Mouse (Mus musculus): Measurements from ENCODE around the gene Mpnd.
"Not testable (repeated sequence)": the region's sequence is repeated elsewhere in the genome, so short reads cannot be mapped to it uniquely, and the experiment has no call there.

Mpnd gene

GRCm38 (mm10) chr17:56038583-56039261 is 33.2 kb downstream of the Mpnd start:
- DNase-seq = no peak

- no peak for DNase-seq
Observed at GRCm38 (mm10) chr17:56039345-56039744, 33.8 kb downstream of the Mpnd start.

- DNase-seq = peak; percentile 97
Observed at GRCm38 (mm10) chr17:56040030-56040856, 34.7 kb downstream of the Mpnd start, which contains the start of gene Chaf1a. TSS of gene Chaf1a (plus strand) at chr17:56040439.

DNA sequence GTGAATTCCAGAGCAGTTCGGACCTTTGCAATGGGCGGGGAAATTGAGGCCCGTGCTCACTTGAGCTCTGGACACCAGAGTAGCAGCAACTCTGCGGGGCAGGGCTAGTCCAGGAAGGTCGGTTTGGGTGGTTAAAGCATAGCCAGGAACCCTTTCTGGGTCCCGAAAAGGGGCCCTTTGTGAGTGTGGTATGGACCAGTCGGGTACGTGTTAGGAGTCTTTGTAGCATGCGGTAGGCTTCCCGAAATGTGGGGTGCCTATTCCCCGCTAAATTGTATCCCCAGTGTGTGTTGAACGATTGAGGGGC is 35.3 kb downstream of the Mpnd start:
- DNase-seq = no peak

DNA sequence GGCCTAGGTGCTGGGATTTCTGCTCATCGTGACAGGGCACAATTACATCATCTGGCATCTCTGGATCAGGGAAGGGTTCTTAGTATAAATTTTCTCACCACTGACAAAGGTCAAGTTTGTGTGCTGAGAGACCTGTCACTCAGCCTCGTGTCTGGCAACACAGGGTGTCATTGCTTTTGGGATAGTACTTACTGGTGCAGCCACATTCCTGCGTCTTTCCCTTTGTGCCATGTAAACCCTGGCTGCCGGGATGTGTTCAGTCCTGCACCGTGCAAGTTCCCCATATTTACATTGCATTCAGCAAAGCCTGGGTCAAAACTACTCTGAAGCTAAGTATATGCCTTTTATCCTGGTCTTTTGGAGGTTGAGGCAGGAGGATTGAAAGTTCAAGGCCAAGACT is 45.9 kb downstream of the Mpnd start:
- DNase-seq = no peak

DNA sequence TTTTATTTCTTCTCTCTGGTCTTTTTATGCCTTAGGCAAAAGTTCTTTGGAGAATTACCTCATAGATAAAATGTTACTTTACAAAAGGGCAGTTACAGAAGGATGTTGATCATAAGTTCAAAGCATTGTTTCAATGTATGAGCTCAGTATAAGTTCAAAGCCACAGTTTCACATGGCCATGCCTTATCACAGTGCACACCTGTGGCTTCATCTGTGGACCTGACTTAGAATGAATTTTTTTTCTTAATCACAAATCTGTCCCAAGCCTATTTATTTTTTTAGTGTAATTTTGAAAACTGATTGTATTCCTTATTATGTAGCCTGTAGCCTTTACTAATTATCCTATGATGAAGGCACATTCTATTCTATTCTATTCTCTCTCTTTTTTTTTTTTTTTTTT is 49.4 kb downstream of the Mpnd start:
- DNase-seq = no peak

DNA sequence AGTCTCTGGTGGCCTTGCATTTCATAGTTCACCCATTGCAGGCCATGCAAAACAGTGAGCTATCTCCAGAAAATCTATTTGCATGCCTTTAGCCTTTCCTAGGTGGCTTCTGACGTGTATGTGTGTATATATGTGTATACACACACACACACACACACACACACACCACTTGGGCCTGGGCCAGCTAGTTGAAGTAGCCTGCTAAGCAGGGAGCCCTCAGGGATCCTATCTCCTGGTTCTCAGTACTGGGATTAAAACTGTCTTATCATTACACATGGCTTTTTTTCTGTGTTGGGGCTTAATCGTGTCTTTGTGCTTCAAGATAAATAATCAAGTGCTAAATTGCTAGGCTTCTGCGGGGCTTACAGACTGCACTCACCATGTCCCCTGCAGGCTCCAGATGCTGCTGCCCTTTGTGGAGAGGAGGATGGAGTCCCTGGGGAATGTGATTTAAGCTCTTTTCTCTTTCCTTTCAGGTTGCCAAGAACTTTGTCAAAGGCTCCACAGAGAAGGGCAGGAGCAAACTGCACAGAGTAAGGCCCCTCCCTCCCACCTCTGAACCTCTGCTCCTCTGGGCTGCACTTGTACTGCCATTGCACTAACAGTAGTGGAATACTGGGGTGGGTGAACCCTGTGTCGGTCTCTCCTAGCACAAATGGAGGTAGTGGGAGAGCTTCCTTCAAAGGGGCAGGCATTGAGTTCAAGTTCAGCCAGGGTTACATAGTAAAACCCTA is 50.6 kb downstream of the Mpnd start:
- DNase-seq = no peak

DNA sequence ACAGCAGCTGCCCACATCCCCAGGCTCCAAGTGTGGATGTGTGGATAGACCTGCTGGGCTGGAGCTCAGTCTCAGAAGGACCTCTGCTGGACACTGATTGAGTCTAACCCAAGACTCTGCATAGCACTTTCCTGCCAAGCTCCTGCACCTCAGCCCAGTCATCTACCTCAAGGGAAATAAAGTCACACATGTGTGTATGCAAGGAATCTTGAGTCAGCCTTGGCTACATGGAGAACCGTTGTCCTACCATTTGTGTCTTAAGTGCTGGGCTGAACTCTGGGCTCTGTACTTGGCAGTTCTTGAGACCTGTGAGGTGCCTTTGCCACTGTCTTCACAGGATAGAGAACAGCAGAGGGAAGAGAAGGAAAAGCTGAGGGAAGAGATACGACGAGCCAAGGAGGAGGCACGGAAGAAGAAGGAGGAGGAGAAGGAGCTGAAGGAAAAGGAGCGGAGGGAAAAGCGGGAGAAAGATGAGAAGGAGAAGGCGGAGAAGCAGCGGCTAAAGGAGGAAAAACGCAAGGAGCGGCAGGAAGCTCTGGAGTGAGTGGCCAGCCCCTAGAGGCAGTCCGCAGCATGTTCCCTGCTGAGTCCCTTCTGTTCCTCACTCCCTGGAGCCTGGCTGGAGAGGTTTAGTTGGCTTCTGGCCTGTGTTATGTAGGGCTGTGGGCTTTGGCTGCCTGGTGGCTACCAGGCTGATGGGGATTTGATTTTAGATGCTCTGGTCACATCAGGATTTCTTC is 52.0 kb downstream of the Mpnd start:
- DNase-seq = no peak

DNA sequence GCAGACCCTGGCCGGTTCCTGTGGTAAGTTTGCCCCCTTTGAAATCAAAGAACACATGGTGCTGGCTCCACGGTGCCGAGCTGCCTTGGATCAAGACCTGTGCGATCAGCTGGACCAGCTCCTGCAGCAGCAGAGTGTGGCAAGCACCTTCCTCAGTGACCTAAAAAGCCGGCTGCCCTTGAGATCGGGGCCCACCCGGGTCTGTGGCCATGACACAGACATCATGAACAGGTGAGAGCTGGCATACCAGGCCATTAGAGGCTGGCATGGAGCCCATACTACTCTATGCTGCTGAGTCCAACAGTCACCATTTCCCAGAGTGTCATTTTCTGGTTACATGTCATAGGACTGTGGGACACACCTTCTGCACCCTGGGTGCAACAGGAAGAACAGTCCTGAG is 56.6 kb downstream of the Mpnd start:
- no peak for DNase-seq

DNA sequence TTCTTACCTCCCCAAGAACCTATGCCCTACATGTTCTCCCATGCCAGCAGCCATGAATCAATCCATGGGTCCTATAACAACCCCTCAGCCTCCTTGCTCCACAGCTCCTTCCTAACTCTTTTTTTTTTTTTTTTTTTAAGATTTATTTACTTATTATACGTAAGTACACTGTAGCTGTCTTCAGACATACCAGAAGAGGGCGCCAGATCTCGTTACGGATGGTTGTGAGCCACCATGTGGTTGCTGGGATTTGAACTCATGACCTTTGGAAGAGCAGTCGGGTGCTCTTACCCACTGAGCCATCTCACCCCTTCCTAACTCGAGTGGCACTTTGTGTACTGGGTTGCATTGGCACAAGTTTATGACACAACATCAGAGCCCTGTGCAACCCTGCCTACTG is 60.2 kb downstream of the Mpnd start:
- not testable (repeated sequence) for DNase-seq

All from thymus, postnatal 4 days (tissue).